Comparison of ENCODE assay signal across 8 mouse cellular contexts in the genomic region with DNA sequence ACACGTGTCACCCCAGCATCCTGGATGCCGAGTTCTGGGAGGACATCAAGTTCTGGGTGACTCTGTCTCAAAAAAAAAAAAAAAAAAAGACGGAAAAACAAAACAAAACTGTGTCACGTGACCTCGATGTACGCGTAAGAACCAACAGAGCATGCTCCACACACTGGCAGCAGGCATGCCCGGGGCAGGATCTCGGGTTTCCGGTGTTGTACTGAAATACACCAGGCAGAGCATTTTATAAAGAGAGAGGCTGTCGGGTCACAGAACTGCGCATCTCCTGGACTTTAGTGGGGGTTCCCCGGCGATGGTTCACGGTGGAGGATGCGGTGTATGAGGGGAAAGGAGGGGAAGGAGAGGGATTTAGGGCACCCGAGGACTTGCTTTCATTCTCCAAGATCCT.
A peak's percentile ranks its signal among the peaks of the same experiment; 100 is the strongest.
DNase-seq lines count a peak whose midpoint lies in the region; ATAC-seq and TF ChIP-seq lines count a peak whose summit lies in the region.

No protein-coding gene starts in this region.

- no peaks in the 10 kb centered on the region for H3K36me3 ChIP-seq in kidney, embryonic 14.5 days (ENCODE audit: control insufficient read depth, insufficient read depth, low read length)
- no peaks in the 10 kb centered on the region for H3K36me3 ChIP-seq in forebrain, embryonic 10.5 days (replicated peaks)
- H3K36me3 ChIP-seq in limb, embryonic 11.5 days (ENCODE audit: control insufficient read depth, insufficient read depth, low read length) = no peaks in the 10 kb centered on the region
- H3K36me3 ChIP-seq in thymus, adult 2 months (ENCODE audit: control insufficient read depth, insufficient read depth, low read length) = no peaks in the 10 kb centered on the region

- no peak overlapping the region for H3K27ac ChIP-seq in kidney, embryonic 14.5 days (ENCODE audit: low read depth, low read length)
- H3K27ac ChIP-seq in forebrain, embryonic 10.5 days = peak overlapping the region; percentile 63
- no peak overlapping the region for H3K27ac ChIP-seq in limb, embryonic 11.5 days (replicated peaks; ENCODE audit: low read depth, low read length)
- H3K27ac ChIP-seq in thymus, adult 2 months (ENCODE audit: control insufficient read depth, insufficient read depth, low read length) = peak overlapping the region; percentile 46; the same call in 1 of the 2 replicates

- no peak for ATAC-seq in kidney, embryonic 14.5 days (ENCODE audit: low FRiP score, low TSS enrichment)
- 0 out of 2 replicates have a peak, but pooled peaks have one; percentile 31 for ATAC-seq in limb, embryonic 11.5 days (ENCODE audit: insufficient number of reproducible peaks, low FRiP score, low TSS enrichment, low read depth)

- intact Hi-C loops in left cerebral cortex, postnatal 4 days (cut with DNase I) = loop anchor here (10.0 kb wide), 1 partner anchor 428 kb away; a partner anchor contains a TSS

- H3K9ac ChIP-seq in kidney, embryonic 14.5 days (ENCODE audit: low read depth, low read length) = no peak overlapping the region
- no peak overlapping the region for H3K9ac ChIP-seq in limb, embryonic 11.5 days (ENCODE audit: low read length)

- TF ChIP-seq POLR2A in thymus, adult 2 months (IDR thresholded peaks at IDR 0.05; ENCODE audit: control insufficient read depth, extremely low read depth, insufficient read depth, low read length, poor library complexity) = no peak

- H3K4me1 ChIP-seq in kidney, embryonic 14.5 days (ENCODE audit: control insufficient read depth, insufficient read depth, low read length) = no peaks in the 10 kb centered on the region
- peaks cover 36% of the 10 kb centered on the region for H3K4me1 ChIP-seq in forebrain, embryonic 10.5 days
- 0 out of 2 replicates have a peak, but pooled peaks cover 3% of the 10 kb centered on the region for H3K4me1 ChIP-seq in limb, embryonic 11.5 days (ENCODE audit: control insufficient read depth, insufficient read depth, low read length)
- peaks cover 11% of the 10 kb centered on the region; the same call in 1 of the 2 replicates for H3K4me1 ChIP-seq in thymus, adult 2 months (replicated peaks; ENCODE audit: control insufficient read depth, insufficient read depth, low read length)

- H3K4me2 ChIP-seq in kidney, embryonic 14.5 days (replicated peaks; ENCODE audit: low read depth, low read length) = peak overlapping the region; percentile 27
- H3K4me2 ChIP-seq in limb, embryonic 11.5 days (ENCODE audit: low read depth, severe bottlenecking) = no peak overlapping the region

- no peak overlapping the region for H3K4me3 ChIP-seq in kidney, embryonic 14.5 days (ENCODE audit: low read length)
- peak overlapping the region; percentile 15; the same call in 1 of the 2 replicates for H3K4me3 ChIP-seq in forebrain, embryonic 10.5 days
- H3K4me3 ChIP-seq in limb, embryonic 11.5 days (ENCODE audit: low read depth, low read length) = no peak overlapping the region
- H3K4me3 ChIP-seq in thymus, adult 2 months (ENCODE audit: control insufficient read depth, insufficient read depth, low read length) = peak overlapping the region; percentile 31

- no peaks in the 10 kb centered on the region for H3K27me3 ChIP-seq in kidney, embryonic 14.5 days (ENCODE audit: control insufficient read depth, insufficient read depth, low read length)
- H3K27me3 ChIP-seq in forebrain, embryonic 10.5 days (ENCODE audit: poor library complexity, severe bottlenecking) = peaks cover 84% of the 10 kb centered on the region
- peaks cover 6% of the 10 kb centered on the region; the same call in 1 of the 2 replicates for H3K27me3 ChIP-seq in limb, embryonic 11.5 days (ENCODE audit: control insufficient read depth, insufficient read depth, low read length)
- no peaks in the 10 kb centered on the region for H3K27me3 ChIP-seq in thymus, adult 2 months (ENCODE audit: control insufficient read depth, insufficient read depth, low read length)

- TF ChIP-seq CTCF in thymus, adult 2 months (IDR thresholded peaks at IDR 0.05; ENCODE audit: borderline replicate concordance, control insufficient read depth, extremely low read depth, insufficient read depth, low read length, poor library complexity) = no peak

- DNase-seq in kidney, adult 18-20 months = no peak
- no peak for DNase-seq in forebrain, embryonic 10.5 days (ENCODE audit: extremely low spot score, low spot score)
- DNase-seq in limb, embryonic 11.5 days (ENCODE audit: low spot score) = peak; percentile 38
- DNase-seq in thymus, adult 2 months = peak; percentile 36
- no peak for DNase-seq in frontal cortex, postnatal 25 days (ENCODE audit: low spot score in 2 of 2)
- no peak for DNase-seq in left cerebral cortex, postnatal 4 days
- DNase-seq in layer of hippocampus, postnatal 14 days (ENCODE audit: low spot score in 2 of 2) = no peak

- 41% methylated on average over 17 of the region's 17 CpGs for WGBS in kidney, embryonic 14.5 days
- WGBS in forebrain, embryonic 10.5 days = 54% methylated on average over 17 of the region's 17 CpGs
- 56% methylated on average over 17 of the region's 17 CpGs for WGBS in limb, embryonic 11.5 days
- WGBS in thymus, adult 2 months = 26% methylated on average over 17 of the region's 17 CpGs

- H3K9me3 ChIP-seq in kidney, embryonic 14.5 days (ENCODE audit: control insufficient read depth, low read length) = no peaks in the 10 kb centered on the region
- no peaks in the 10 kb centered on the region for H3K9me3 ChIP-seq in forebrain, embryonic 10.5 days
- H3K9me3 ChIP-seq in limb, embryonic 11.5 days (ENCODE audit: control insufficient read depth, low read length) = no peaks in the 10 kb centered on the region

Comparison
In these comparisons a context has a peak if more than half of its experiments do, and no peak if none do; other contexts are left out.
1. H3K27ac ChIP-seq: peak in forebrain, embryonic 10.5 days (single experiment) and thymus, adult 2 months (single experiment); none in kidney, embryonic 14.5 days (single experiment) and limb, embryonic 11.5 days (single experiment).
2. H3K4me3 ChIP-seq: peak in forebrain, embryonic 10.5 days (single experiment) and thymus, adult 2 months (single experiment); none in kidney, embryonic 14.5 days (single experiment) and limb, embryonic 11.5 days (single experiment).
3. DNase-seq: peak in limb, embryonic 11.5 days (single experiment) and thymus, adult 2 months (single experiment); none in kidney, adult 18-20 months (single experiment), forebrain, embryonic 10.5 days (single experiment), frontal cortex, postnatal 25 days (0 of 2), left cerebral cortex, postnatal 4 days (single experiment) and layer of hippocampus, postnatal 14 days (0 of 2).